Mouse (Mus musculus) heart, embryonic 16.5 days (tissue): ENCODE results near the gene Ptprg. TPM values are rescaled to one million over a fixed set of nuclear protein-coding genes. Genes with fewer than 3 reads are reported as not detected.
A peak's percentile ranks its signal among the peaks of the same experiment; 100 is the strongest.

ENCODE experiments used
- ATAC-seq: fragments of 200-750 bp; cut with Nextera tagmentation; replicated peaks from 2 replicates; pipeline ENCODE4 v1.8.0; 2017; ENCODE audit warnings: moderate number of reproducible peaks; ENCODE audit not compliant: insufficient read depth, low FRiP score; ENCODE audit errors: extremely low read depth
- H3K27ac ChIP-seq: fragments of 300-500 bp; sonication (generic); 2 replicates; pipeline ENCODE4 v1.5.1; 2014; ENCODE audit warnings: mild to moderate bottlenecking, low read length, control low read depth, moderate library complexity
- H3K27me3 ChIP-seq: fragments of 300-500 bp; sonication (generic); 2 replicates; pipeline ENCODE4 v1.6.1; 2014; ENCODE audit warnings: low read length, mixed read lengths; ENCODE audit not compliant: control insufficient read depth, insufficient read depth
- H3K36me3 ChIP-seq: fragments of 300-500 bp; sonication (generic); 2 replicates; pipeline ENCODE4 v1.6.1; 2014; ENCODE audit not compliant: control insufficient read depth, insufficient read depth
- H3K4me1 ChIP-seq: fragments of 300-500 bp; sonication (generic); 2 replicates; pipeline ENCODE4 v1.6.1; 2014; ENCODE audit warnings: low read length, mixed read lengths; ENCODE audit not compliant: control insufficient read depth, insufficient read depth
- H3K4me2 ChIP-seq: fragments of 300-500 bp; sonication (generic); 2 replicates; pipeline ENCODE4 v1.6.1; 2014; ENCODE audit warnings: low read depth, mild to moderate bottlenecking, control low read depth, low read length
- H3K4me3 ChIP-seq: fragments of 300-500 bp; sonication (generic); 2 replicates; pipeline ENCODE4 v1.5.1; 2014; ENCODE audit warnings: mild to moderate bottlenecking, control low read depth, low read length
- H3K9ac ChIP-seq: fragments of 300-500 bp; sonication (generic); 2 replicates; pipeline ENCODE4 v1.6.1; 2014; ENCODE audit warnings: low read length, control low read depth
- H3K9me3 ChIP-seq: fragments of 300-500 bp; sonication (generic); replicated peaks from 2 replicates; pipeline ENCODE4 v1.6.1; 2016; ENCODE audit warnings: low read length; ENCODE audit not compliant: control insufficient read depth
- WGBS: fragments of 180-500 bp; shearing (Covaris S2); extraction: QIAGEN DNeasy Blood & Tissue Kit; methylation state at CpG from one replicate; pipeline ENCODE4 v1.1.7; 2014; 5-methylcytosine and 5-hydroxymethylcytosine counted together
- polyA plus RNA-seq: library from polyadenylated mRNA; unstranded; fragments of >200 nt; fragmentation: Nextera tagmentation; extraction: Ambion mirVana; gene quantifications from 2 replicates; pipeline ENCODE4 v1.2.1, GENCODE M21; 2015

Ptprg gene
- polyA plus RNA-seq, 1 experiment from 2014 or later = 13.4 TPM

DNA sequence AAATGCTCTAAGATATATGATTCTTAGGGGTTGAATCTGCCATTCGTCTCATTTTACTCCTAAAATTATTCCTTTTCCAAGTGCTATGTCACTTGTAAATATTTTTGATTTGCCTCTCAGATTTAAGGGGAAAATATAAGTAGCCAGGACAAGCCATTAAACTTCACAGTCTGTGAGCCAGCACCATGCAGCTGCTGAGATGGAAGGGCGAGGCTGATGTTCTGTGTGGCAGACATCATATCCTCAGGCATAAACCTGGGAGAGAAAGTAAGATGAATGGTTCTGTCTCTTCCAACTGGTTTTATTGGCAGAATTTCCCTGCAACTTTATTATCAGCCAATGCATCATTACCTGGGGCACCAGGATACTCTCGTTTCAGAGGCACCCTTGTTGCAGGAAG, 538.4 kb downstream of the Ptprg start:
- H3K4me3 ChIP-seq = no peak overlapping the region
- H3K4me1 ChIP-seq = no peaks in the 10 kb centered on the region; the same call in 1 of the 2 replicates
- H3K9me3 ChIP-seq = no peaks in the 10 kb centered on the region
- 88% methylated on average over 3 of the region's 3 CpGs for WGBS
- ATAC-seq = no peak
- no peak overlapping the region for H3K9ac ChIP-seq
- H3K27ac ChIP-seq = no peak overlapping the region
- H3K4me2 ChIP-seq = no peak overlapping the region
- H3K27me3 ChIP-seq = no peaks in the 10 kb centered on the region
- H3K36me3 ChIP-seq = no peaks in the 10 kb centered on the region; the same call in 1 of the 2 replicates

- 63% methylated on average over 12 of the region's 12 CpGs for WGBS
- peak; percentile 52; the same call in 1 of the 2 replicates for ATAC-seq
- H3K27ac ChIP-seq = peak overlapping the region; percentile 24; the same call in 1 of the 2 replicates
These were observed 546.3 kb downstream of the Ptprg start for GRCm38 (mm10) chr14:12099390-12100333.

GRCm38 (mm10) chr14:12102389-12103325, 549.3 kb downstream of the Ptprg start:
- Histone ChIP-seq H3K36me3 (no peaks in the 10 kb centered on the region), H3K9ac (no peak overlapping the region), H3K4me1 (no peaks in the 10 kb centered on the region), H3K4me3 (no peak overlapping the region), H3K9me3 (no peaks in the 10 kb centered on the region), H3K27ac (no peak overlapping the region), H3K27me3 (no peaks in the 10 kb centered on the region), H3K4me2 (no peak overlapping the region)
- WGBS = 84% methylated on average over 11 of the region's 11 CpGs
- no peak for ATAC-seq

More at GRCm38 (mm10) chr14:12099390-12100333, 546.3 kb downstream of the Ptprg start:
- H3K36me3 ChIP-seq = no peaks in the 10 kb centered on the region
- no peaks in the 10 kb centered on the region for H3K4me1 ChIP-seq
- no peak overlapping the region for H3K4me2 ChIP-seq
- H3K4me3 ChIP-seq = no peak overlapping the region
- no peaks in the 10 kb centered on the region for H3K27me3 ChIP-seq
- no peaks in the 10 kb centered on the region for H3K9me3 ChIP-seq
- no peak overlapping the region for H3K9ac ChIP-seq

DNA sequence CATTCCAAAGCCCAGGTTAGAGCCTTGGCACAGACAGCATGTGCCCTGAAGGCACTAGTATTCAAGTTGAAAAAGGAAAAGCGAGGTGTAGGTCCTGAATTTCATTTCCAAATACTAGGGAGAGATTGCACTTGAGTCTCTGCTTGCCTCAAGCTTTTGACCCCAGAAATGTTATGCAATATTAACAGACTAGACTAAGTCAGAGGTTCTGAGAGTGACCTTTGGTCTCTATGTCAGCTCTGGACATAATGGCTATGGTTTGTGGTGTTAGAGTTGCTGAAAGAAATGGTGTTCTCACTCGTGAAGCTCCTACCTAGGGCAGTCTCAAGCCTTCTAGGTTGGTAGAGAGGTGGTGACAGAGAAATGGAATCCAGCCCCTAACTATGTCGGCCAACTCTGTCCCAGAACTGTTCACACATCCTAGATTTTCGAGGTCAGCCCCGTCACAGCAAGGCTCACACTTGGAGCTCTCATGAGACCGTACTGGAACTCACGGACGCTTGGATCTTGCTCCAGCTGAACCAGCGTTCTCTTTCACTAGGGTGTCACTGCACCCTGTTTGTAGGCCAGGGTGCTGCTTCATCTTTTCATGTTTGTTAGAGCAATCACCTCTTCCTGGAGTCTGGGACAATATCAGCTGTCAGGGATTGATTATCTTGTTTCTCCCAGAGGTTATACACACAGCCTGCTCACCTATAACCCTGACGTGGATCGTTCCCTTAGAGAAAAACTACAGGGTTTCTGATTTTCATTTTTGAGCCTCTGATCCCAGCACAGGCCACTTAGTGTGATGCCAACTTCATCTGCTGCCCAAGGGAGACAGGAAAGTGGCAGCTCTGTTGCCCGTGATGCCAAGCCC, 551.2 kb downstream of the Ptprg start:
- no peak overlapping the region for H3K9ac ChIP-seq
- no peak for ATAC-seq

DNA sequence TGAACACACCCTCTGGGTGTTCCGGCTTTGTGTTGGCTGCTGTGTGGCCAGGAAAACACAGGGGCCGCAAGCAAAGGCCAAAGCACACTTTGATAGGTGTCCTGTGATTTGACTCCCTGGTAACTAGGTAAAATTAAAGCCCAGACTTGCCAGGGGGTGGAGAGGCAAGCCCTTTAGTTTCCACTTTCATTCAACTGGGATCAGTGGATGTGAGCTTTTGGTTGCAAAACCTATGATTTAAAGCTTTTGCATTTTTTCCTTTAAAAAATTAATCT, 551.8 kb downstream of the Ptprg start:
- 79% methylated on average over 2 of the region's 2 CpGs for WGBS
- Histone ChIP-seq H3K4me1 (no peaks in the 10 kb centered on the region), H3K4me3 (no peak overlapping the region), H3K36me3 (no peaks in the 10 kb centered on the region), H3K27me3 (no peaks in the 10 kb centered on the region), H3K9me3 (no peaks in the 10 kb centered on the region), H3K4me2 (no peak overlapping the region), H3K27ac (no peak overlapping the region), H3K9ac (no peak overlapping the region)
- no peak for ATAC-seq

More for the DNA sequence above, 551.2 kb downstream of the Ptprg start:
- Histone ChIP-seq H3K4me3 (no peak overlapping the region), H3K9me3 (no peaks in the 10 kb centered on the region), H3K36me3 (no peaks in the 10 kb centered on the region), H3K27ac (no peak overlapping the region), H3K27me3 (no peaks in the 10 kb centered on the region), H3K4me1 (no peaks in the 10 kb centered on the region), H3K4me2 (no peak overlapping the region)
- 60% methylated on average over 12 of the region's 12 CpGs for WGBS

- Histone ChIP-seq H3K4me1 (no peaks in the 10 kb centered on the region), H3K9me3 (no peaks in the 10 kb centered on the region), H3K27me3 (no peaks in the 10 kb centered on the region), H3K4me3 (no peak overlapping the region), H3K36me3 (no peaks in the 10 kb centered on the region), H3K4me2 (no peak overlapping the region), H3K9ac (no peak overlapping the region), H3K27ac (no peak overlapping the region)
- 84% methylated on average over 3 of the region's 3 CpGs for WGBS
- ATAC-seq = no peak
These were observed 552.3 kb downstream of the Ptprg start for GRCm38 (mm10) chr14:12105593-12105992.

GRCm38 (mm10) chr14:12107459-12107858, 554.1 kb downstream of the Ptprg start:
- Histone ChIP-seq H3K9ac (no peak overlapping the region), H3K27ac (no peak overlapping the region), H3K4me3 (no peak overlapping the region), H3K36me3 (no peaks in the 10 kb centered on the region), H3K4me1 (peaks cover 4% of the 10 kb centered on the region), H3K4me2 (no peak overlapping the region), H3K27me3 (no peaks in the 10 kb centered on the region), H3K9me3 (no peaks in the 10 kb centered on the region)
- no peak for ATAC-seq
- 79% methylated on average over 7 of the region's 7 CpGs for WGBS

GRCm38 (mm10) chr14:12107991-12108390, 554.7 kb downstream of the Ptprg start:
- H3K9ac ChIP-seq = no peak overlapping the region
- peaks cover 8% of the 10 kb centered on the region for H3K4me1 ChIP-seq
- no peaks in the 10 kb centered on the region for H3K36me3 ChIP-seq
- no peak overlapping the region for H3K4me2 ChIP-seq
- no peak for ATAC-seq
- no peak overlapping the region for H3K4me3 ChIP-seq
- H3K9me3 ChIP-seq = no peaks in the 10 kb centered on the region
- 71% methylated on average over 7 of the region's 7 CpGs for WGBS
- no peaks in the 10 kb centered on the region for H3K27me3 ChIP-seq
- H3K27ac ChIP-seq = no peak overlapping the region
